Mouse (Mus musculus): ENCODE measurements around the gene Fhod1.

GRCm38 (mm10) chr8:105306146-105306691 lies 41.5 kb downstream of the Fhod1 start:
- no peak for TF ChIP-seq CTCF (IDR thresholded peaks at IDR 0.05; ENCODE audit: low read depth, low read length)
- no peak for TF ChIP-seq POLR2A (IDR thresholded peaks at IDR 0.05; ENCODE audit: borderline replicate concordance, low read depth, low read length)
